Mouse (Mus musculus): Measurements from ENCODE around the gene H2-DMb2.
"Not testable (repeated sequence)": the region's sequence is repeated elsewhere in the genome, so short reads cannot be mapped to it uniquely, and the experiment has no call there.

The H2-DMb2 gene

GRCm38 (mm10) chr17:34133289-34133688 is 9.8 kb upstream of the H2-DMb2 start:
- peak; percentile 7 to 43 for DNase-seq (ENCODE audit: inconsistent age in 2 of 2, low spot score in 1 of 2)

- DNase-seq (ENCODE audit: inconsistent age in 2 of 2, low spot score in 1 of 2) = peak in 1 of 2 experiments; percentile 40
Measured at GRCm38 (mm10) chr17:34134451-34134850, 8.7 kb upstream of the H2-DMb2 start.

- peak; percentile 98 to 99 for DNase-seq (ENCODE audit: inconsistent age in 2 of 2, low spot score in 1 of 2)
Measured at GRCm38 (mm10) chr17:34135297-34136224, 7.5 kb upstream of the H2-DMb2 start.

GRCm38 (mm10) chr17:34137601-34138000 is 5.5 kb upstream of the H2-DMb2 start:
- DNase-seq (ENCODE audit: inconsistent age in 2 of 2, low spot score in 1 of 2) = peak in 1 of 2 experiments; percentile 17

- DNase-seq (ENCODE audit: inconsistent age in 2 of 2, low spot score in 1 of 2) = no peak
Measured at GRCm38 (mm10) chr17:34138655-34139054, 4.5 kb upstream of the H2-DMb2 start.

- peak; percentile 37 to 69 for DNase-seq (ENCODE audit: inconsistent age in 2 of 2, low spot score in 1 of 2)
Measured at GRCm38 (mm10) chr17:34139416-34139815, 3.7 kb upstream of the H2-DMb2 start.

GRCm38 (mm10) chr17:34140240-34140639 is 2.9 kb upstream of the H2-DMb2 start:
- DNase-seq (ENCODE audit: inconsistent age in 2 of 2, low spot score in 1 of 2) = no peak

- no peak for DNase-seq (ENCODE audit: inconsistent age in 2 of 2, low spot score in 1 of 2)
Measured at GRCm38 (mm10) chr17:34141448-34141847, 1.7 kb upstream of the H2-DMb2 start.

GRCm38 (mm10) chr17:34142456-34143010 is 574 bp upstream of the H2-DMb2 start:
- no peak for DNase-seq (ENCODE audit: inconsistent age in 2 of 2, low spot score in 1 of 2)

GRCm38 (mm10) chr17:34143461-34143860 is 354 bp downstream of the H2-DMb2 start:
- DNase-seq (ENCODE audit: inconsistent age in 2 of 2, low spot score in 1 of 2) = no peak

GRCm38 (mm10) chr17:34144221-34144620 is 1.1 kb downstream of the H2-DMb2 start:
- not testable (repeated sequence) for DNase-seq (ENCODE audit: inconsistent age in 2 of 2, low spot score in 1 of 2)

- DNase-seq (ENCODE audit: inconsistent age in 2 of 2, low spot score in 1 of 2) = no peak
Measured at GRCm38 (mm10) chr17:34144960-34145371, 1.9 kb downstream of the H2-DMb2 start.

- DNase-seq (ENCODE audit: inconsistent age in 2 of 2, low spot score in 1 of 2) = peak; percentile 56 to 89
Measured at GRCm38 (mm10) chr17:34152923-34153322, 9.8 kb downstream of the H2-DMb2 start, which contains the start of gene H2-DMb1. Gene H2-DMb1, plus strand, starts transcription at chr17:34153072.

GRCm38 (mm10) chr17:34155534-34155933 is 12.4 kb downstream of the H2-DMb2 start:
- no peak for DNase-seq (ENCODE audit: inconsistent age in 2 of 2, low spot score in 1 of 2)

GRCm38 (mm10) chr17:34164202-34164895 is 21.2 kb downstream of the H2-DMb2 start:
- peak; percentile 20 to 58 for DNase-seq (ENCODE audit: inconsistent age in 2 of 2, low spot score in 1 of 2)

- DNase-seq (ENCODE audit: inconsistent age in 2 of 2, low spot score in 1 of 2) = peak in 1 of 2 experiments; percentile 41
Measured at GRCm38 (mm10) chr17:34165033-34165730, 22.1 kb downstream of the H2-DMb2 start.

- peak; percentile 36 to 77 for DNase-seq (ENCODE audit: inconsistent age in 2 of 2, low spot score in 1 of 2)
Measured at GRCm38 (mm10) chr17:34169279-34169678, 26.2 kb downstream of the H2-DMb2 start.

GRCm38 (mm10) chr17:34170487-34170876 is 27.4 kb downstream of the H2-DMb2 start:
- DNase-seq (ENCODE audit: inconsistent age in 2 of 2, low spot score in 1 of 2) = no peak

- peak; percentile 72 to 94 for DNase-seq (ENCODE audit: inconsistent age in 2 of 2, low spot score in 1 of 2)
Measured at GRCm38 (mm10) chr17:34170877-34171498, 27.9 kb downstream of the H2-DMb2 start.

GRCm38 (mm10) chr17:34172528-34172927 is 29.4 kb downstream of the H2-DMb2 start:
- DNase-seq (ENCODE audit: inconsistent age in 2 of 2, low spot score in 1 of 2) = no peak

All from adrenal gland, adult (tissue).